7 mouse cellular contexts compared by ENCODE assay signal in the genomic region with DNA sequence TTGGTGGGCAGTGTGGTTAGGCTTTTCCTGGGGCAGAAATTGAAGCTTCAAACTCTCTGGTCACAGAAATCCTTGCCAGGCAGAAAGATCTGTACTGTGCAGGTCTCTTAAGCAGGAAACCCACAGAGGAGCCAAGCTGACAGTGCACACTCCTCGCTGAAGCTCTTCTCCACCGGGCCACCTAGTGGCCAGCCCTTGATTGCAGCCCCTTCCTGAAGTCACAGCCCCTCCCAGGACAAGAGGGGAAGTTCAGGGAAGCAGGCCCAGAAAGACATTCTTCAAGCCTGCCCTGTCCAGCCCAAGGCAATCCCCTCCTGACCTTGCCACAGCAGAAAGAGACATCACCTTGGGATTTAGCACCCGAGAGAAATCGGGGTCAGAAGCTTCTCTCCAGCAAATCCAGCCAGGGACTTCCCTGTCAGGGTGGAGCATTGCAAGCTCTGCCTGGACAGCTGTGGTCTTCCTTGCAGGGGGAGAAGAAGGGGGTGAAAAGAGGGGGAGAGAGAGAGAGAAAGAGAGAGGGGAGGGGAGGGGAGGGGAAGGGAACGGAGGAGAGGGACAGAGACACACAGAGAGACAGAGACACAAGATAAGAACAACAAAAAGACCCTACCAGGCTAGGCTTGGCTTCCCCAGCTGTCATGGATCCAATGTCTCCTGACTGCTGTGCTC. TPM values are rescaled to one million over a fixed set of nuclear protein-coding genes. Genes with fewer than 3 reads are reported as not detected.
DNase-seq lines count a peak whose midpoint lies in the region; ATAC-seq and TF ChIP-seq lines count a peak whose summit lies in the region.

No protein-coding gene starts in this region.

- no peak for DNase-seq in Patski (ENCODE audit: low read depth, low spot score)
- peak; percentile 9 for DNase-seq in cerebellum, adult 11-12 months
- peak; percentile 60 to 63 for DNase-seq in frontal cortex, postnatal 36 days (ENCODE audit: low spot score in 2 of 2)
- peak; percentile 18 for DNase-seq in hindlimb bud, embryonic 11.5 days (ENCODE audit: extremely low spot score, low read depth, low spot score)
- DNase-seq in left cerebral cortex, adult 2 months (ENCODE audit: extremely low spot score in 1 of 2, low spot score in 2 of 2): peak; percentile 55 to 70

- no peak overlapping the region for H3K4me3 ChIP-seq in left cerebral cortex, adult 2 months
- no peak overlapping the region for H3K4me3 ChIP-seq in small intestine, adult 2 months (ENCODE audit: low read depth, low read length)

- peaks cover 17% of the 10 kb centered on the region for H3K27me3 ChIP-seq in Patski
- H3K27me3 ChIP-seq in small intestine, adult 2 months (ENCODE audit: control insufficient read depth, insufficient read depth, low read length): no peaks in the 10 kb centered on the region

- in situ Hi-C loops in Patski (cut with MboI; ENCODE audit: low pct_unique_long_range_greater_than_20kb): no loop called here

- H3K27ac ChIP-seq in left cerebral cortex, adult 2 months: no peak overlapping the region
- no peak overlapping the region for H3K27ac ChIP-seq in small intestine, adult 2 months (ENCODE audit: insufficient read depth, low read depth, low read length)

- intact Hi-C loops in left cerebral cortex, adult 2 months (cut with DNase I): loop anchor here (1.0 to 5.0 kb wide), 2 partner anchors 64 to 134 kb away; no protein-coding TSS in a partner anchor

- TF ChIP-seq POLR2A in small intestine, adult 2 months (IDR thresholded peaks at IDR 0.05; ENCODE audit: low read depth, low read length): no peak

- CTCF ChIA-PET in Patski (lab: Charles Lee): interaction anchor here (0.8 to 1.6 kb wide), 7 partner anchors 12 to 63 kb away, joined by 3 to 7 read pairs (median 5); partner anchors contain the start of gene Csf2rb2

- 11% methylated on average over 5 of the region's 5 CpGs for WGBS in small intestine, adult 2 months

- ATAC-seq in Patski: no peak
- ATAC-seq in megakaryocyte, adult 5-6 weeks (ENCODE audit: poor library complexity, severe bottlenecking): peak; percentile 82

- H3K36me3 ChIP-seq in small intestine, adult 2 months (ENCODE audit: control insufficient read depth, insufficient read depth, low read length): no peaks in the 10 kb centered on the region

- H3K4me1 ChIP-seq in small intestine, adult 2 months (ENCODE audit: control insufficient read depth, insufficient read depth, insufficient read length, low read length): no peaks in the 10 kb centered on the region

- POLR2A ChIA-PET in Patski (lab: Charles Lee): interaction anchor here (0.6 kb wide), 1 partner anchor 168 kb away, joined by 3 read pairs; no protein-coding TSS in a partner anchor

- peak; percentile 82 for TF ChIP-seq CTCF in Patski (IDR thresholded peaks at IDR 0.05)
- TF ChIP-seq CTCF in left cerebral cortex, adult 2 months (IDR thresholded peaks at IDR 0.05): peak; percentile 83
- TF ChIP-seq CTCF in small intestine, adult 2 months (IDR thresholded peaks at IDR 0.05; ENCODE audit: extremely low read depth, insufficient read length, insufficient replicate concordance, low read depth, low read length): peak; percentile 71

RNA-seq across cellular contexts. Expression of gene Csf2rb, which starts 4.6 kb away (rescaled TPM):
- 0.36 TPM for polyA plus RNA-seq in Patski (2021)
- total RNA-seq in left cerebral cortex, adult 2 months (2021): 1 to 10 TPM; 1.9 to 2.3 TPM
- 149 and 170 TPM in 2 replicates for total RNA-seq in megakaryocyte, adult 5-6 weeks (2015)
- 140 and 184 TPM in 2 replicates for total RNA-seq in megakaryocyte, adult 5-6 weeks (2017)
- polyA plus RNA-seq in small intestine, adult 2 months (2012; rRNA removed): 8.9 and 9.1 TPM in 2 replicates

RNA-seq across cellular contexts. Expression of gene Csf2rb2, which starts 15.4 kb away (rescaled TPM):
- 0.09 TPM for polyA plus RNA-seq in Patski (2021)
- under 1 TPM; 0.41 to 0.54 TPM for total RNA-seq in left cerebral cortex, adult 2 months (2021)
- total RNA-seq in megakaryocyte, adult 5-6 weeks (2015): 34.0 and 38.5 TPM in 2 replicates
- total RNA-seq in megakaryocyte, adult 5-6 weeks (2017): 8.2 and 12.2 TPM in 2 replicates
- 2.4 and 3.5 TPM in 2 replicates for polyA plus RNA-seq in small intestine, adult 2 months (2012; rRNA removed)

Comparison
In these comparisons a context has a peak if more than half of its experiments do, and no peak if none do; other contexts are left out.
1. RNA of gene Csf2rb, which starts 4.6 kb away (total RNA-seq): 140 to 184 TPM in megakaryocyte, adult 5-6 weeks; 1.9 to 2.3 TPM in left cerebral cortex, adult 2 months; every median in the first group is over 10 times any median in the second.
2. RNA of gene Csf2rb2, which starts 15.4 kb away (total RNA-seq): 8.2 to 38.5 TPM in megakaryocyte, adult 5-6 weeks; 0.41 to 0.54 TPM in left cerebral cortex, adult 2 months; every median in the first group is over 4 times any median in the second.
3. Peak in every context shown above with its lines, with median percentiles within 50 percentile points of each other: CTCF ChIP-seq.